Mouse (Mus musculus): ENCODE measurements at regions not wholly inside any gene's neighbourhood (a gene's known extent, or its start where the extent isn't known, plus 50 kb on each side); places are given as distances from the start of the nearest gene placed in this dataset.

GRCm38 (mm10) chr1:128766894-128767268 lies 174.8 kb upstream of the Cxcr4 start:
- no peak overlapping the region for H3K27ac ChIP-seq
- 88% methylated on average over 7 of the region's 7 CpGs for WGBS

GRCm38 (mm10) chr1:128766193-128766893 lies 174.2 kb upstream of the Cxcr4 start:
- 74% methylated on average over 7 of the region's 7 CpGs for WGBS
- Histone ChIP-seq H3K4me2 (replicated peaks) (no peak overlapping the region), H3K36me3 (no peaks in the 10 kb centered on the region), H3K27ac (no peak overlapping the region), H3K9ac (no peak overlapping the region), H3K4me3 (no peak overlapping the region), H3K9me3 (no peaks in the 10 kb centered on the region), H3K4me1 (no peaks in the 10 kb centered on the region), H3K27me3 (no peaks in the 10 kb centered on the region)
- no peak for ATAC-seq (ENCODE audit: low FRiP score, low read depth)

More at GRCm38 (mm10) chr1:128766894-128767268, 174.8 kb upstream of the Cxcr4 start:
- no peak for ATAC-seq (ENCODE audit: low FRiP score, low read depth)
- H3K4me2 ChIP-seq (replicated peaks): no peak overlapping the region
- H3K27me3 ChIP-seq: no peaks in the 10 kb centered on the region
- no peak overlapping the region for H3K9ac ChIP-seq
- no peaks in the 10 kb centered on the region for H3K9me3 ChIP-seq
- no peak overlapping the region for H3K4me3 ChIP-seq
- H3K4me1 ChIP-seq: no peaks in the 10 kb centered on the region
- no peaks in the 10 kb centered on the region for H3K36me3 ChIP-seq

GRCm38 (mm10) chr1:128765626-128766025 lies 173.5 kb upstream of the Cxcr4 start:
- H3K36me3 ChIP-seq: no peaks in the 10 kb centered on the region
- ATAC-seq (ENCODE audit: low FRiP score, low read depth): no peak
- H3K4me3 ChIP-seq: no peak overlapping the region
- no peak overlapping the region for H3K27ac ChIP-seq
- H3K4me1 ChIP-seq: no peaks in the 10 kb centered on the region
- no peaks in the 10 kb centered on the region for H3K27me3 ChIP-seq
- no peaks in the 10 kb centered on the region for H3K9me3 ChIP-seq
- 87% methylated on average over 2 of the region's 2 CpGs for WGBS
- H3K4me2 ChIP-seq (replicated peaks): no peak overlapping the region
- no peak overlapping the region for H3K9ac ChIP-seq

- Histone ChIP-seq H3K36me3 (no peaks in the 10 kb centered on the region), H3K4me3 (no peak overlapping the region), H3K27ac (no peak overlapping the region), H3K27me3 (no peaks in the 10 kb centered on the region), H3K9ac (no peak overlapping the region), H3K4me1 (no peaks in the 10 kb centered on the region), H3K4me2 (replicated peaks) (no peak overlapping the region), H3K9me3 (no peaks in the 10 kb centered on the region)
- ATAC-seq (ENCODE audit: low FRiP score, low read depth): no peak
- 92% methylated on average over 3 of the region's 3 CpGs for WGBS
These were observed 173.0 kb upstream of the Cxcr4 start for GRCm38 (mm10) chr1:128765142-128765541.

GRCm38 (mm10) chr1:128762854-128763253 lies 170.8 kb upstream of the Cxcr4 start:
- Histone ChIP-seq H3K9ac (no peak overlapping the region), H3K27me3 (no peaks in the 10 kb centered on the region), H3K27ac (no peak overlapping the region), H3K4me2 (replicated peaks) (no peak overlapping the region), H3K9me3 (no peaks in the 10 kb centered on the region), H3K4me1 (no peaks in the 10 kb centered on the region), H3K36me3 (no peaks in the 10 kb centered on the region), H3K4me3 (no peak overlapping the region)
- ATAC-seq (ENCODE audit: low FRiP score, low read depth): no peak
- WGBS: 84% methylated on average over 4 of the region's 4 CpGs

GRCm38 (mm10) chr1:128762076-128762475 lies 170.0 kb upstream of the Cxcr4 start:
- Histone ChIP-seq H3K27ac (no peak overlapping the region), H3K4me3 (no peak overlapping the region), H3K9me3 (no peaks in the 10 kb centered on the region), H3K4me1 (no peaks in the 10 kb centered on the region), H3K9ac (no peak overlapping the region), H3K4me2 (replicated peaks) (no peak overlapping the region), H3K27me3 (no peaks in the 10 kb centered on the region), H3K36me3 (no peaks in the 10 kb centered on the region)
- no peak for ATAC-seq (ENCODE audit: low FRiP score, low read depth)
- 72% methylated on average over 5 of the region's 5 CpGs for WGBS

GRCm38 (mm10) chr1:128758802-128759481 lies 166.8 kb upstream of the Cxcr4 start:
- no peak overlapping the region for H3K9ac ChIP-seq
- no peak for ATAC-seq (ENCODE audit: low FRiP score, low read depth)
- WGBS: 64% methylated on average over 11 of the region's 11 CpGs

GRCm38 (mm10) chr1:128758294-128758801 lies 166.3 kb upstream of the Cxcr4 start:
- no peaks in the 10 kb centered on the region for H3K36me3 ChIP-seq
- H3K4me3 ChIP-seq: no peak overlapping the region
- no peaks in the 10 kb centered on the region for H3K27me3 ChIP-seq
- WGBS: 50% methylated on average over 13 of the region's 13 CpGs
- no peaks in the 10 kb centered on the region for H3K9me3 ChIP-seq
- no peak overlapping the region for H3K27ac ChIP-seq
- no peaks in the 10 kb centered on the region for H3K4me1 ChIP-seq
- no peak for ATAC-seq (ENCODE audit: low FRiP score, low read depth)
- no peak overlapping the region for H3K9ac ChIP-seq
- no peak overlapping the region for H3K4me2 ChIP-seq (replicated peaks)

More at GRCm38 (mm10) chr1:128758802-128759481, 166.8 kb upstream of the Cxcr4 start:
- no peak overlapping the region for H3K4me3 ChIP-seq
- H3K36me3 ChIP-seq: no peaks in the 10 kb centered on the region
- H3K4me1 ChIP-seq: no peaks in the 10 kb centered on the region
- H3K27me3 ChIP-seq: no peaks in the 10 kb centered on the region
- no peaks in the 10 kb centered on the region for H3K9me3 ChIP-seq
- H3K4me2 ChIP-seq (replicated peaks): no peak overlapping the region
- H3K27ac ChIP-seq: no peak overlapping the region

GRCm38 (mm10) chr1:128753427-128754012 lies 161.4 kb upstream of the Cxcr4 start:
- no peaks in the 10 kb centered on the region for H3K36me3 ChIP-seq
- H3K27ac ChIP-seq: no peak overlapping the region
- H3K9ac ChIP-seq: no peak overlapping the region
- no peaks in the 10 kb centered on the region for H3K4me1 ChIP-seq
- H3K9me3 ChIP-seq: no peaks in the 10 kb centered on the region
- no peak overlapping the region for H3K4me2 ChIP-seq (replicated peaks)
- ATAC-seq (ENCODE audit: low FRiP score, low read depth): no peak
- H3K27me3 ChIP-seq: no peaks in the 10 kb centered on the region
- 46% methylated on average over 3 of the region's 3 CpGs for WGBS
- no peak overlapping the region for H3K4me3 ChIP-seq

- Histone ChIP-seq H3K27ac (no peak overlapping the region), H3K27me3 (no peaks in the 10 kb centered on the region), H3K4me3 (no peak overlapping the region), H3K36me3 (no peaks in the 10 kb centered on the region), H3K9me3 (no peaks in the 10 kb centered on the region), H3K4me1 (no peaks in the 10 kb centered on the region), H3K4me2 (replicated peaks) (no peak overlapping the region), H3K9ac (no peak overlapping the region)
- ATAC-seq (ENCODE audit: low FRiP score, low read depth): no peak
- 52% methylated on average over 5 of the region's 5 CpGs for WGBS
These were observed 157.4 kb upstream of the Cxcr4 start for GRCm38 (mm10) chr1:128749437-128749994.

GRCm38 (mm10) chr1:128747196-128747790 lies 155.2 kb upstream of the Cxcr4 start:
- WGBS: 86% methylated on average over 12 of the region's 12 CpGs

More at GRCm38 (mm10) chr1:128747196-128747790, 155.2 kb upstream of the Cxcr4 start:
- no peak for ATAC-seq (ENCODE audit: low FRiP score, low read depth)
- Histone ChIP-seq H3K4me2 (replicated peaks) (no peak overlapping the region), H3K27me3 (no peaks in the 10 kb centered on the region), H3K9me3 (no peaks in the 10 kb centered on the region), H3K27ac (no peak overlapping the region), H3K4me3 (no peak overlapping the region), H3K4me1 (no peaks in the 10 kb centered on the region), H3K9ac (no peak overlapping the region), H3K36me3 (no peaks in the 10 kb centered on the region)
